In genomic region chr4:48047766-48048371, GRCm38 (mm10) we compare ENCODE assay signal across 9 mouse cellular contexts. TPM values are rescaled to one million over a fixed set of nuclear protein-coding genes. Genes with fewer than 3 reads are reported as not detected.
DNase-seq lines count a peak whose midpoint lies in the region; ATAC-seq lines count a peak whose summit lies in the region.
"Had no signal": no experiment of that assay in that cellular context is flagged by ENCODE, and none has a peak within 500 bp of the region (broad histone marks: within the 10 kb centered on the region; RNA-seq: fewer than 3 reads in every experiment).

No protein-coding gene starts in this region.

- H3K4me1 ChIP-seq in embryonic facial prominence, embryonic 15.5 days = peaks cover 54% of the 10 kb centered on the region
- H3K4me1 ChIP-seq in hindbrain, embryonic 12.5 days = peaks cover 56% of the 10 kb centered on the region
- peaks cover 46% of the 10 kb centered on the region for H3K4me1 ChIP-seq in liver, embryonic 12.5 days
- H3K4me1 ChIP-seq in neural tube, embryonic 12.5 days = peaks cover 60% of the 10 kb centered on the region

- no peak for ATAC-seq in embryonic facial prominence, embryonic 15.5 days (ENCODE audit: insufficient number of reproducible peaks, low FRiP score, low TSS enrichment, low read depth)
- no peak for ATAC-seq in hindbrain, embryonic 12.5 days (ENCODE audit: low FRiP score)
- ATAC-seq in liver, embryonic 12.5 days = no peak
- ATAC-seq in neural tube, embryonic 12.5 days (ENCODE audit: low FRiP score, low read depth) = peak; percentile 15
- ATAC-seq: Patski had no signal

- no peak overlapping the region for H3K27ac ChIP-seq in embryonic facial prominence, embryonic 15.5 days (replicated peaks)
- no peak overlapping the region for H3K27ac ChIP-seq in hindbrain, embryonic 12.5 days
- no peak overlapping the region for H3K27ac ChIP-seq in liver, embryonic 12.5 days
- no peak overlapping the region for H3K27ac ChIP-seq in neural tube, embryonic 12.5 days

- under 1% methylated on average over 30 of the region's 30 CpGs for WGBS in embryonic facial prominence, embryonic 15.5 days
- WGBS in hindbrain, embryonic 12.5 days = under 1% methylated on average over 30 of the region's 30 CpGs
- WGBS in liver, embryonic 12.5 days (ENCODE audit: insufficient replicate concordance) = 2% methylated on average over 30 of the region's 30 CpGs
- WGBS in neural tube, embryonic 12.5 days = under 1% methylated on average over 30 of the region's 30 CpGs

- no peak overlapping the region for H3K9ac ChIP-seq in embryonic facial prominence, embryonic 15.5 days
- peak overlapping the region; percentile 25; the same call in 1 of the 2 replicates for H3K9ac ChIP-seq in hindbrain, embryonic 12.5 days
- no peak overlapping the region for H3K9ac ChIP-seq in liver, embryonic 12.5 days
- peak overlapping the region; percentile 69 for H3K9ac ChIP-seq in neural tube, embryonic 12.5 days

- peak overlapping the region; percentile 91 for H3K4me2 ChIP-seq in embryonic facial prominence, embryonic 15.5 days (replicated peaks)
- peak overlapping the region; percentile 95 for H3K4me2 ChIP-seq in hindbrain, embryonic 12.5 days (replicated peaks)
- H3K4me2 ChIP-seq in liver, embryonic 12.5 days = peak overlapping the region; percentile 98
- peak overlapping the region; percentile 98 for H3K4me2 ChIP-seq in neural tube, embryonic 12.5 days (replicated peaks)

- H3K36me3 ChIP-seq in embryonic facial prominence, embryonic 15.5 days = no peaks in the 10 kb centered on the region
- H3K36me3 ChIP-seq in hindbrain, embryonic 12.5 days = no peaks in the 10 kb centered on the region
- H3K36me3 ChIP-seq in liver, embryonic 12.5 days = no peaks in the 10 kb centered on the region
- no peaks in the 10 kb centered on the region for H3K36me3 ChIP-seq in neural tube, embryonic 12.5 days

- H3K4me3 ChIP-seq in embryonic facial prominence, embryonic 15.5 days (replicated peaks) = peak overlapping the region; percentile 72
- peak overlapping the region; percentile 68 for H3K4me3 ChIP-seq in hindbrain, embryonic 12.5 days
- H3K4me3 ChIP-seq in liver, embryonic 12.5 days = peak overlapping the region; percentile 67
- H3K4me3 ChIP-seq in neural tube, embryonic 12.5 days = peak overlapping the region; percentile 61

- DNase-seq in layer of hippocampus, adult 11-12 months (ENCODE audit: low spot score) = peak; percentile 59
- no peak for DNase-seq in layer of hippocampus, adult 8-10 months (ENCODE audit: low spot score in 2 of 2)
- DNase-seq in adrenal gland, postnatal 10 days = peak; percentile 84
- DNase-seq in thymus, postnatal 4 days = peak; percentile 60

- peaks cover 63% of the 10 kb centered on the region for H3K27me3 ChIP-seq in embryonic facial prominence, embryonic 15.5 days
- H3K27me3 ChIP-seq in hindbrain, embryonic 12.5 days = peaks cover 65% of the 10 kb centered on the region
- peaks cover 88% of the 10 kb centered on the region for H3K27me3 ChIP-seq in liver, embryonic 12.5 days (replicated peaks)
- peaks cover 62% of the 10 kb centered on the region for H3K27me3 ChIP-seq in neural tube, embryonic 12.5 days (replicated peaks)

- H3K9me3 ChIP-seq in embryonic facial prominence, embryonic 15.5 days (replicated peaks) = no peaks in the 10 kb centered on the region
- H3K9me3 ChIP-seq in hindbrain, embryonic 12.5 days (replicated peaks) = no peaks in the 10 kb centered on the region
- H3K9me3 ChIP-seq in liver, embryonic 12.5 days (replicated peaks) = no peaks in the 10 kb centered on the region
- H3K9me3 ChIP-seq in neural tube, embryonic 12.5 days = no peaks in the 10 kb centered on the region

RNA-seq across cellular contexts. Expression of gene Nr4a3, which starts 2.9 kb away (rescaled TPM):
- 10 to 100 TPM; 49.2 to 68.0 (median 60.0) TPM for total RNA-seq in layer of hippocampus, adult 8-10 months (2022)
- total RNA-seq in adrenal gland, postnatal 10 days (2021) = 10 to 100 TPM; 28.0 to 54.2 TPM
- polyA plus RNA-seq in embryonic facial prominence, embryonic 15.5 days (2015; fragmentation: Nextera tagmentation; extraction: Ambion mirVana) = 0.38 and 0.49 TPM in 2 replicates
- polyA plus RNA-seq in hindbrain, embryonic 12.5 days (2016; fragmentation: Nextera tagmentation; extraction: Ambion mirVana) = 2.0 TPM in 2 replicates
- polyA plus RNA-seq in liver, embryonic 12.5 days (2016; fragmentation: Nextera tagmentation; extraction: Ambion mirVana) = 0.02 TPM in 1 of 2 replicates, not detected in the other
- 0.49 and 0.91 TPM in 2 replicates for polyA plus RNA-seq in neural tube, embryonic 12.5 days (2016; fragmentation: Nextera tagmentation; extraction: Ambion mirVana)

Comparison
In these comparisons a context has a peak if more than half of its experiments do, and no peak if none do; other contexts are left out.
1. DNase-seq: peak in layer of hippocampus, adult 11-12 months (single experiment), adrenal gland, postnatal 10 days (single experiment) and thymus, postnatal 4 days (single experiment); none in layer of hippocampus, adult 8-10 months (0 of 2).
2. H3K9ac ChIP-seq: peak in hindbrain, embryonic 12.5 days (single experiment) and neural tube, embryonic 12.5 days (single experiment); none in embryonic facial prominence, embryonic 15.5 days (single experiment) and liver, embryonic 12.5 days (single experiment).
3. Peak in every context shown above with its lines, with median percentiles within 50 percentile points of each other: H3K4me2 ChIP-seq and H3K4me3 ChIP-seq.